Mouse (Mus musculus) midbrain, embryonic 13.5 days (tissue): ENCODE results near the gene Vps37d. TPM values are rescaled to one million over a fixed set of nuclear protein-coding genes. Genes with fewer than 3 reads are reported as not detected.

ENCODE experiments used
- ATAC-seq: fragments of 200-750 bp; cut with Nextera tagmentation; 2 replicates; pipeline ENCODE4 v1.8.0; 2017; ENCODE audit warnings: mild to moderate bottlenecking, moderate TSS enrichment, moderate library complexity
- H3K27ac ChIP-seq: fragments of 300-500 bp; sonication (generic); 2 replicates; pipeline ENCODE4 v1.5.1; 2015; ENCODE audit warnings: inconsistent platforms, mild to moderate bottlenecking, moderate library complexity
- H3K27me3 ChIP-seq: fragments of 300-500 bp; sonication (generic); 2 replicates; pipeline ENCODE4 v1.6.1; 2015; ENCODE audit warnings: mild to moderate bottlenecking, inconsistent platforms
- H3K36me3 ChIP-seq: fragments of 300-500 bp; sonication (generic); 2 replicates; pipeline ENCODE4 v1.6.1; 2015; ENCODE audit warnings: mild to moderate bottlenecking, inconsistent platforms
- H3K4me1 ChIP-seq: fragments of 300-500 bp; sonication (generic); replicated peaks from 2 replicates; pipeline ENCODE4 v1.6.1; 2015; ENCODE audit warnings: inconsistent platforms
- H3K4me2 ChIP-seq: fragments of 300-500 bp; sonication (generic); replicated peaks from 2 replicates; pipeline ENCODE4 v1.6.1; 2015; ENCODE audit warnings: moderate library complexity, mild to moderate bottlenecking, inconsistent platforms
- H3K4me3 ChIP-seq: fragments of 300-500 bp; sonication (generic); replicated peaks from 2 replicates; pipeline ENCODE4 v1.5.1; 2015; ENCODE audit warnings: mild to moderate bottlenecking, inconsistent platforms
- H3K9ac ChIP-seq: fragments of 300-500 bp; sonication (generic); replicated peaks from 2 replicates; pipeline ENCODE4 v1.6.1; 2015; ENCODE audit warnings: mild to moderate bottlenecking, inconsistent platforms
- H3K9me3 ChIP-seq: fragments of 300-500 bp; sonication (generic); 2 replicates; pipeline ENCODE4 v1.6.1; 2016; ENCODE audit warnings: mild to moderate bottlenecking, inconsistent platforms
- WGBS: fragments of 180-500 bp; shearing (Covaris S2); methylation state at CpG from one replicate; pipeline ENCODE4 v1.1.7; 2015; 5-methylcytosine and 5-hydroxymethylcytosine counted together
- polyA plus RNA-seq: library from polyadenylated mRNA; unstranded; fragments of >200 nt; fragmentation: Nextera tagmentation; extraction: Ambion mirVana; gene quantifications from 2 replicates; pipeline ENCODE4 v1.2.1, GENCODE M21; 2015

Gene Vps37d
- polyA plus RNA-seq, 1 experiment from 2014 or later: 32.1 TPM

GRCm38 (mm10) chr5:135040777-135041176 is 37.3 kb downstream of the Vps37d start:
- Histone ChIP-seq H3K4me3 (no peak overlapping the region), H3K4me2 (no peak overlapping the region), H3K27ac (no peak overlapping the region), H3K4me1 (0 out of 2 replicates have a peak, but pooled peaks cover 4% of the 10 kb centered on the region), H3K36me3 (peaks cover 28% of the 10 kb centered on the region), H3K9me3 (no peaks in the 10 kb centered on the region), H3K27me3 (no peaks in the 10 kb centered on the region), H3K9ac (no peak overlapping the region)
- ATAC-seq: no peak
- WGBS: 83% methylated on average over 11 of the region's 11 CpGs

GRCm38 (mm10) chr5:135040059-135040458 is 38.0 kb downstream of the Vps37d start:
- H3K4me3 ChIP-seq: no peak overlapping the region
- no peak overlapping the region for H3K9ac ChIP-seq
- H3K9me3 ChIP-seq: no peaks in the 10 kb centered on the region
- no peaks in the 10 kb centered on the region for H3K27me3 ChIP-seq
- ATAC-seq: no peak
- 0 out of 2 replicates have a peak, but pooled peaks cover 4% of the 10 kb centered on the region for H3K4me1 ChIP-seq
- peaks cover 21% of the 10 kb centered on the region for H3K36me3 ChIP-seq
- WGBS: 50% methylated on average over 6 of the region's 6 CpGs
- H3K27ac ChIP-seq: no peak overlapping the region
- H3K4me2 ChIP-seq: no peak overlapping the region

- Histone ChIP-seq H3K27ac (no peak overlapping the region), H3K27me3 (no peaks in the 10 kb centered on the region), H3K9ac (no peak overlapping the region), H3K36me3 (peaks cover 15% of the 10 kb centered on the region), H3K4me2 (no peak overlapping the region), H3K4me3 (no peak overlapping the region), H3K9me3 (no peaks in the 10 kb centered on the region), H3K4me1 (0 out of 2 replicates have a peak, but pooled peaks cover 4% of the 10 kb centered on the region)
- no peak for ATAC-seq
- WGBS: 86% methylated on average over 9 of the region's 9 CpGs
Measured at GRCm38 (mm10) chr5:135039541-135039940, 38.5 kb downstream of the Vps37d start.

- Histone ChIP-seq H3K4me3 (no peak overlapping the region), H3K4me2 (no peak overlapping the region), H3K9me3 (no peaks in the 10 kb centered on the region), H3K4me1 (0 out of 2 replicates have a peak, but pooled peaks cover 4% of the 10 kb centered on the region), H3K9ac (no peak overlapping the region), H3K27me3 (no peaks in the 10 kb centered on the region), H3K36me3 (peaks cover 13% of the 10 kb centered on the region), H3K27ac (no peak overlapping the region)
- WGBS: 92% methylated on average over 3 of the region's 3 CpGs
- ATAC-seq: no peak
Measured at GRCm38 (mm10) chr5:135037946-135038345, 40.1 kb downstream of the Vps37d start.

- Histone ChIP-seq H3K9ac (no peak overlapping the region), H3K4me3 (no peak overlapping the region), H3K27ac (no peak overlapping the region), H3K4me1 (0 out of 2 replicates have a peak, but pooled peaks cover 4% of the 10 kb centered on the region), H3K4me2 (no peak overlapping the region), H3K9me3 (no peaks in the 10 kb centered on the region), H3K27me3 (no peaks in the 10 kb centered on the region), H3K36me3 (peaks cover 7% of the 10 kb centered on the region)
- ATAC-seq: no peak
- WGBS: 65% methylated on average over 18 of the region's 18 CpGs
Measured at GRCm38 (mm10) chr5:135035608-135036359, 42.3 kb downstream of the Vps37d start.

GRCm38 (mm10) chr5:135034593-135034992 is 43.5 kb downstream of the Vps37d start:
- Histone ChIP-seq H3K4me1 (no peaks in the 10 kb centered on the region), H3K9ac (no peak overlapping the region), H3K36me3 (peaks cover 7% of the 10 kb centered on the region; the same call in 1 of the 2 replicates), H3K9me3 (no peaks in the 10 kb centered on the region), H3K27me3 (no peaks in the 10 kb centered on the region), H3K4me3 (no peak overlapping the region), H3K4me2 (no peak overlapping the region), H3K27ac (no peak overlapping the region)
- WGBS: 98% methylated on average over 2 of the region's 2 CpGs
- no peak for ATAC-seq

- Histone ChIP-seq H3K4me3 (no peak overlapping the region), H3K9me3 (no peaks in the 10 kb centered on the region), H3K9ac (no peak overlapping the region), H3K27me3 (no peaks in the 10 kb centered on the region), H3K27ac (no peak overlapping the region), H3K4me2 (no peak overlapping the region), H3K36me3 (peaks cover 2% of the 10 kb centered on the region; the same call in 1 of the 2 replicates), H3K4me1 (0 out of 2 replicates have a peak, but pooled peaks cover 7% of the 10 kb centered on the region)
- no peak for ATAC-seq
- WGBS: 95% methylated on average over 5 of the region's 5 CpGs
Measured at GRCm38 (mm10) chr5:135032581-135032980, 45.5 kb downstream of the Vps37d start.

GRCm38 (mm10) chr5:135029007-135029854 is 48.8 kb downstream of the Vps37d start:
- no peak overlapping the region for H3K27ac ChIP-seq
- 56% methylated on average over 18 of the region's 18 CpGs for WGBS
- no peak overlapping the region for H3K9ac ChIP-seq
- H3K4me2 ChIP-seq: no peak overlapping the region
- H3K4me3 ChIP-seq: no peak overlapping the region
- H3K36me3 ChIP-seq: no peaks in the 10 kb centered on the region
- no peaks in the 10 kb centered on the region for H3K9me3 ChIP-seq
- ATAC-seq: no peak
- H3K27me3 ChIP-seq: 0 out of 2 replicates have a peak, but pooled peaks cover 2% of the 10 kb centered on the region
- peaks cover 22% of the 10 kb centered on the region for H3K4me1 ChIP-seq

GRCm38 (mm10) chr5:135025899-135026298 is 52.2 kb downstream of the Vps37d start:
- Histone ChIP-seq H3K9ac (no peak overlapping the region), H3K4me1 (peaks cover 32% of the 10 kb centered on the region), H3K36me3 (no peaks in the 10 kb centered on the region), H3K9me3 (no peaks in the 10 kb centered on the region), H3K4me3 (no peak overlapping the region), H3K27ac (no peak overlapping the region), H3K27me3 (0 out of 2 replicates have a peak, but pooled peaks cover 2% of the 10 kb centered on the region), H3K4me2 (no peak overlapping the region)
- WGBS: 16% methylated on average over 7 of the region's 7 CpGs
- no peak for ATAC-seq

- 76% methylated on average over 11 of the region's 11 CpGs for WGBS
- H3K4me1 ChIP-seq: peaks cover 32% of the 10 kb centered on the region
- H3K36me3 ChIP-seq: no peaks in the 10 kb centered on the region
- ATAC-seq: no peak
- H3K4me2 ChIP-seq: peak overlapping the region; percentile 92
- 0 out of 2 replicates have a peak, but pooled peaks cover 2% of the 10 kb centered on the region for H3K27me3 ChIP-seq
- H3K9me3 ChIP-seq: no peaks in the 10 kb centered on the region
- H3K4me3 ChIP-seq: peak overlapping the region; percentile 70; the same call in 1 of the 2 replicates
- no peak overlapping the region for H3K27ac ChIP-seq
- no peak overlapping the region for H3K9ac ChIP-seq
Measured at GRCm38 (mm10) chr5:135024665-135025224, 53.3 kb downstream of the Vps37d start.

GRCm38 (mm10) chr5:135023344-135024173 is 54.5 kb downstream of the Vps37d start, which contains the start of gene Stx1a:
Gene Stx1a (plus strand): TSS chr5:135023482.
- Histone ChIP-seq H3K27me3 (0 out of 2 replicates have a peak, but pooled peaks cover 2% of the 10 kb centered on the region), H3K4me1 (peaks cover 27% of the 10 kb centered on the region), H3K36me3 (no peaks in the 10 kb centered on the region), H3K9ac (peak within 1 kb of the TSS; percentile 80), H3K4me2 (peak within 1 kb of the TSS; percentile 92), H3K9me3 (no peaks in the 10 kb centered on the region), H3K4me3 (peak within 1 kb of the TSS; percentile 70), H3K27ac (peak within 1 kb of the TSS; percentile 9; the same call in 1 of the 2 replicates)
- peak; percentile 93 for ATAC-seq
- under 1% methylated on average over 61 of the region's 61 CpGs for WGBS
